Mouse (Mus musculus) liver, adult 2 months (tissue): Measurements from ENCODE around the gene Ccdc134.

Source experiments
- CTCF ChIP-seq: fragments of 200-500 bp; IDR thresholded peaks from 2 replicates; pipeline ENCODE4 v1.5.1; 2011; ENCODE audit warnings: low read depth, low read length, control low read depth
- POLR2A ChIP-seq: fragments of 200-500 bp; IDR thresholded peaks from 2 replicates; pipeline ENCODE4 v1.6.1; 2011; ENCODE audit warnings: low read length, control low read depth; ENCODE audit not compliant: insufficient read depth; ENCODE audit errors: extremely low read depth

DNA sequence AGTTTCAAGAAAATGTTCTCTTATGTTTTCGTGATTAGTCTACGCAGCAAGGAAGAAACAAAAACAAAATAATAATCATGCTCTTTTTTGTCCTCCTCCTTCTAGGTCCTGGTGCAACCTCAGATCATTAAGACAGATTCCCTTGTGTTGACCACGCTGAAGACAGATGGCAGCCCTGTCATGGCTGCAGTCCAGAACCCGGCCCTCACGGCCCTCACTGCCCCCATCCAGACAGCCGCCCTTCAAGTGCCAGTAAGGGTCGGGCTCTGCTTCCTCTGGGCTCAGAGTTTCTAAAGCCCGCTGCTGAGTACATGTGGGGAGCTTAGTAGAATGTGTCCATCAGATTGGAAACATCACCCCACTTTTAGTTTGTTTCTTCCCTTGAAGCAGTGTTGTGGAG lies 44.9 kb downstream of the Ccdc134 start:
- TF ChIP-seq POLR2A (no peak), CTCF (no peak)
